Mouse (Mus musculus): ENCODE data around the gene Ccdc39. TPM values are rescaled to one million over a fixed set of nuclear protein-coding genes. Genes with fewer than 3 reads are reported as not detected.

Gene Ccdc39
- total RNA-seq (2012; rRNA removed) (0.96 and 1.2 TPM in 2 replicates), polyA plus RNA-seq (2012; ENCODE audit: insufficient read depth in 1 of 2, insufficient read length in 2 of 2, low read depth in 1 of 2, low replicate concordance in 2 of 2, missing spikeins in 1 of 2) (1 to 10 TPM in 1 of 2 experiments, not detected in 1; 6.1 TPM)

GRCm38 (mm10) chr3:33843801-33844632 is at the start of gene Ccdc39:
Gene Ccdc39, minus strand, starts transcription at chr3:33844310.
- H3K79me2 ChIP-seq (ENCODE audit: control insufficient read depth, insufficient read depth, low read length, poor library complexity) = no peaks in the 10 kb centered on the region
- H3K27ac ChIP-seq (ENCODE audit: control insufficient read depth, low read depth, low read length) = no peak within 1 kb of the TSS
- peak; percentile 74 for DNase-seq (ENCODE audit: low read depth, low spot score)
- peak within 1 kb of the TSS; percentile 57 to 60 for H3K4me3 ChIP-seq (ENCODE audit: control insufficient read depth in 1 of 2, insufficient read depth in 1 of 2, low read depth in 2 of 2, low read length in 2 of 2)
- H3K36me3 ChIP-seq (ENCODE audit: control insufficient read depth in 1 of 2, insufficient read depth in 2 of 2, low read length in 2 of 2) = peaks cover 0 to 17% of the 10 kb centered on the region in 2 experiments; a peak in 2 of 4 replicates
- H3K27me3 ChIP-seq (ENCODE audit: control insufficient read depth in 1 of 2, insufficient read depth in 2 of 2, low read length in 2 of 2) = no peaks in the 10 kb centered on the region
- H3K9ac ChIP-seq (ENCODE audit: control insufficient read depth, low read depth, low read length, poor library complexity, severe bottlenecking) = peak within 1 kb of the TSS; percentile 41
- peaks cover 10 to 19% of the 10 kb centered on the region in 2 experiments for H3K4me1 ChIP-seq (ENCODE audit: control insufficient read depth in 1 of 2, insufficient read depth in 2 of 2, low read length in 2 of 2)
- no peaks in the 10 kb centered on the region for H3K9me3 ChIP-seq (replicated peaks; ENCODE audit: insufficient read depth, low read length)
- peak; percentile 71 for TF ChIP-seq ELF1 (IDR thresholded peaks at IDR 0.05; ENCODE audit: low read depth, low read length)
- no peak for TF ChIP-seq USF1 (IDR thresholded peaks at IDR 0.05; ENCODE audit: low read depth, low read length)
- no peak for TF ChIP-seq KAT2A (conservative IDR thresholded peaks at IDR 0.05; ENCODE audit: low read depth, low read length)
- TF ChIP-seq HCFC1 (IDR thresholded peaks at IDR 0.05; ENCODE audit: low read depth, low read length) = peak; percentile 76
- no peak for TF ChIP-seq ZMIZ1 (IDR thresholded peaks at IDR 0.05; ENCODE audit: low read depth, low read length)
- no peak for TF ChIP-seq TBP (IDR thresholded peaks at IDR 0.05; ENCODE audit: low read depth, low read length)
- TF ChIP-seq ZNF384 (IDR thresholded peaks at IDR 0.05; ENCODE audit: low read depth, low read length) = no peak
- TF ChIP-seq SIN3A (IDR thresholded peaks at IDR 0.05; ENCODE audit: low read length) = peak; percentile 91
- no peak for TF ChIP-seq UBTF (IDR thresholded peaks at IDR 0.05; ENCODE audit: borderline replicate concordance, insufficient read depth, low read depth, low read length)
- TF ChIP-seq CTCF (IDR thresholded peaks at IDR 0.05 in 2 of 3, conservative IDR thresholded peaks at IDR 0.05 in 1 of 3; ENCODE audit: control insufficient read depth in 1 of 3, insufficient read depth in 1 of 3, low read depth in 2 of 3, low read length in 3 of 3, poor library complexity in 1 of 3, severe bottlenecking in 1 of 3) = no peak
- TF ChIP-seq MYB (IDR thresholded peaks at IDR 0.05; ENCODE audit: low read depth, low read length) = no peak
- peak; percentile 69 for TF ChIP-seq MXI1 (IDR thresholded peaks at IDR 0.05; ENCODE audit: low read depth, low read length)
- no peak for TF ChIP-seq POLR2A (IDR thresholded peaks at IDR 0.05; ENCODE audit: control insufficient read depth in 1 of 2, insufficient read depth in 1 of 2, low read depth in 1 of 2, low read length in 2 of 2, poor library complexity in 1 of 2)
- TF ChIP-seq NELFE (IDR thresholded peaks at IDR 0.05; ENCODE audit: low read depth, low read length) = no peak
- no peak for TF ChIP-seq POLR2AphosphoS2 (IDR thresholded peaks at IDR 0.05; ENCODE audit: low read length)

GRCm38 (mm10) chr3:33893433-33893832 is 49.3 kb upstream of the Ccdc39 start:
- H3K9ac ChIP-seq (ENCODE audit: control insufficient read depth, low read depth, low read length, poor library complexity, severe bottlenecking) = no peak overlapping the region
- DNase-seq (ENCODE audit: low read depth, low spot score) = no peak
- H3K27ac ChIP-seq (ENCODE audit: control insufficient read depth, low read depth, low read length) = no peak overlapping the region
- no peaks in the 10 kb centered on the region for H3K79me2 ChIP-seq (ENCODE audit: control insufficient read depth, insufficient read depth, low read length, poor library complexity)
- H3K4me3 ChIP-seq (ENCODE audit: control insufficient read depth in 1 of 2, insufficient read depth in 1 of 2, low read depth in 2 of 2, low read length in 2 of 2) = no peak overlapping the region
- H3K9me3 ChIP-seq (replicated peaks; ENCODE audit: insufficient read depth, low read length) = no peaks in the 10 kb centered on the region
- no peaks in the 10 kb centered on the region for H3K36me3 ChIP-seq (ENCODE audit: control insufficient read depth in 1 of 2, insufficient read depth in 2 of 2, low read length in 2 of 2)
- no peaks in the 10 kb centered on the region for H3K4me1 ChIP-seq (ENCODE audit: control insufficient read depth in 1 of 2, insufficient read depth in 2 of 2, low read length in 2 of 2)
- H3K27me3 ChIP-seq (ENCODE audit: control insufficient read depth in 1 of 2, insufficient read depth in 2 of 2, low read length in 2 of 2) = peaks cover 0 to 2% of the 10 kb centered on the region in 2 experiments; a peak in 2 of 4 replicates
- TF ChIP-seq UBTF (IDR thresholded peaks at IDR 0.05; ENCODE audit: borderline replicate concordance, insufficient read depth, low read depth, low read length) (no peak), MEF2A (IDR thresholded peaks at IDR 0.05; ENCODE audit: extremely low read depth, insufficient replicate concordance, low read depth, low read length, poor library complexity, severe bottlenecking) (no peak)

All from MEL (cell line).